Mouse (Mus musculus): ENCODE measurements around the gene Ak8.

- no peak for TF ChIP-seq POLR2A (IDR thresholded peaks at IDR 0.05; ENCODE audit: low read depth, low read length)
- no peak for TF ChIP-seq CTCF (IDR thresholded peaks at IDR 0.05; ENCODE audit: extremely low read depth, insufficient read length, insufficient replicate concordance, low read depth, low read length)
Observed at GRCm38 (mm10) chr2:28786355-28787066, 86.5 kb downstream of the Ak8 start.

Measured in small intestine, adult 2 months (tissue).